Mouse (Mus musculus) liver, adult 2 months (tissue): ENCODE data around the gene Rsbn1.

ENCODE experiments used
- CTCF ChIP-seq: fragments of 200-500 bp; IDR thresholded peaks from 2 replicates; pipeline ENCODE4 v1.5.1; 2011; ENCODE audit warnings: low read depth, low read length, control low read depth
- POLR2A ChIP-seq: fragments of 200-500 bp; IDR thresholded peaks from 2 replicates; pipeline ENCODE4 v1.6.1; 2011; ENCODE audit warnings: low read length, control low read depth; ENCODE audit not compliant: insufficient read depth; ENCODE audit errors: extremely low read depth

DNA sequence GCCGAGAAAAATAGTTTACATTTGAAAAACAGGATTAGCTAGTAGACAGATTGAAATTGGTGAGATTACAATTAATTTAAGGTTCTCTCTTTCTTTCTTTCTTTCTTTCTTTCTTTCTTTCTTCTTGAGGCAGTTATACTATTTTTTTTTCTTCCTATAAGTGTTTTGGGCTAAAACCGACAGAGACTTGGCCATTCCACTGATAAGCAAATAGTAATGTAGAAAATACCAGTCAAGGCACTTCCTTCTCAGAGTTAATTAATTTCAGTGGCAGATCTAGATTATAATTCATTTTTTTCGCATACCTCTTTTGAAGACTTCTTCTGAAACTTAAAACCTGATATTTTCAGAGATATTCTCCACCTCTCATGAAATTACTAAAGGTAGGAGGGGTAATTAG, 11.4 kb downstream of the Rsbn1 start:
- TF ChIP-seq CTCF (no peak), POLR2A (no peak)
